Mouse (Mus musculus): ENCODE data around the gene Wars.

DNA sequence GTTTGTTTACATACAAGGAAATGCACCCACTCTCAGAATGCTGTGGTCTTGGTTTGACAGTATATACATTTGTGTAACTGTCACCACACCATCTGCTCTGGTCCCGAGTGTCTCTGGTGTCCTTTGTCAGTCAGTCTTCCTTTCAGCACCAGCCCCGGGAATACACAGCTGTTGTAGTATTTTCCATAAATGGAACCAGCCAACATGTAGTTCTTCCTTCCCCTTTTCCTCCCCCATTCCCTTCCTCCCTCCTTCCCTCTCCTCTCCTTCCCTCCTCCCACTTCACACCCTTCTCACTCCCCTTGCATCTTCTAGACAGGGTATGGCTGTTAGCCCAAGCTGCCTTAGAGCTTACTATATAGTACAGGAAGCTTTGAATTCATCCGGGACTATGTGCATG, 35.5 kb upstream of the Wars start:
- no peak for TF ChIP-seq CTCF (IDR thresholded peaks at IDR 0.05; ENCODE audit: low read depth)
- TF ChIP-seq EP300 (optimal IDR thresholded peaks at IDR 0.05) = no peak
